Mouse (Mus musculus) MEL (cell line): ENCODE results near the gene BC030870. TPM values are rescaled to one million over a fixed set of nuclear protein-coding genes. Genes with fewer than 3 reads are reported as not detected.

ENCODE experiments used
- DNase-seq: peaks from one replicate; pipeline ENCODE4 v3.0.0; 2011; ENCODE audit warnings: low read depth, low spot score
- H3K27ac ChIP-seq: 2 replicates; pipeline ENCODE4 v1.5.1; 2012; ENCODE audit warnings: low read depth, mild to moderate bottlenecking, control low read depth, low read length, moderate library complexity; ENCODE audit not compliant: control insufficient read depth
- H3K27me3 ChIP-seq, 2 experiments: fragments of 150-350 bp in 1 of 2; sonication (generic) in 1 of 2; 2 replicates each; pipeline ENCODE4 v1.6.1; 2012; ENCODE audit warnings: low read length in 2 of 2, mild to moderate bottlenecking in 2 of 2, improper control_type of control experiment in 1 of 2, moderate library complexity in 1 of 2; ENCODE audit not compliant: insufficient read depth in 2 of 2, control insufficient read depth in 1 of 2
- H3K36me3 ChIP-seq, 2 experiments: 2 replicates each; pipeline ENCODE4 v1.6.1; 2012 to 2014; ENCODE audit warnings: low read length in 2 of 2, improper control_type of control experiment in 1 of 2, inconsistent platforms in 1 of 2, mild to moderate bottlenecking in 1 of 2; ENCODE audit not compliant: insufficient read depth in 2 of 2, control insufficient read depth in 1 of 2
- H3K4me1 ChIP-seq, 2 experiments: fragments of 150-350 bp in 1 of 2; sonication (generic) in 1 of 2; 2 replicates each; pipeline ENCODE4 v1.6.1; 2012; ENCODE audit warnings: low read length in 2 of 2, improper control_type of control experiment in 1 of 2, mild to moderate bottlenecking in 1 of 2; ENCODE audit not compliant: insufficient read depth in 2 of 2, control insufficient read depth in 1 of 2
- H3K4me3 ChIP-seq, 2 experiments: fragments of 150-350 bp in 1 of 2; sonication (generic) in 1 of 2; 2 replicates each; pipeline ENCODE4 v1.5.1; 2012; ENCODE audit warnings: low read depth in 2 of 2, low read length in 2 of 2, mild to moderate bottlenecking in 2 of 2, moderate library complexity in 2 of 2, control low read depth in 1 of 2, improper control_type of control experiment in 1 of 2; ENCODE audit not compliant: control insufficient read depth in 1 of 2, insufficient read depth in 1 of 2
- H3K79me2 ChIP-seq: 2 replicates; pipeline ENCODE4 v1.6.1; 2012; ENCODE audit warnings: mild to moderate bottlenecking, low read length, moderate library complexity; ENCODE audit not compliant: control insufficient read depth, poor library complexity, insufficient read depth
- H3K9ac ChIP-seq: 2 replicates; pipeline ENCODE4 v1.6.1; 2012; ENCODE audit warnings: low read depth, mild to moderate bottlenecking, control low read depth, low read length, moderate library complexity; ENCODE audit not compliant: control insufficient read depth, poor library complexity, severe bottlenecking
- H3K9me3 ChIP-seq: fragments of 150-350 bp; sonication (generic); replicated peaks from 2 replicates; pipeline ENCODE4 v1.6.1; 2012; ENCODE audit warnings: mild to moderate bottlenecking, low read length, improper control_type of control experiment, moderate library complexity; ENCODE audit not compliant: insufficient read depth
- CHD1 ChIP-seq: IDR thresholded peaks from 2 replicates; pipeline ENCODE4 v1.6.1; 2012; ENCODE audit warnings: low read depth, mild to moderate bottlenecking, inconsistent platforms, low read length, improper control_type of control experiment
- CHD2 ChIP-seq: IDR thresholded peaks from 2 replicates; pipeline ENCODE4 v1.6.1; 2011; ENCODE audit warnings: low read length, improper control_type of control experiment
- GABPA ChIP-seq: IDR thresholded peaks from 2 replicates; pipeline ENCODE4 v1.6.1; 2012; ENCODE audit warnings: low read depth, mild to moderate bottlenecking, inconsistent platforms, low read length, improper control_type of control experiment, moderate library complexity
- GATA1 ChIP-seq: IDR thresholded peaks from 2 replicates; pipeline ENCODE4 v1.6.1; 2011; ENCODE audit warnings: low read depth, low read length, improper control_type of control experiment
- JUND ChIP-seq: IDR thresholded peaks from 2 replicates; pipeline ENCODE4 v1.6.1; 2011; ENCODE audit warnings: low read depth, mild to moderate bottlenecking, improper control_type of control experiment, low read length
- MAX ChIP-seq: IDR thresholded peaks from 2 replicates; pipeline ENCODE4 v1.6.1; 2011; ENCODE audit warnings: low read length, improper control_type of control experiment
- MAZ ChIP-seq: IDR thresholded peaks from 2 replicates; pipeline ENCODE4 v1.6.1; 2012; ENCODE audit warnings: low read depth, mild to moderate bottlenecking, inconsistent platforms, low read length, improper control_type of control experiment
- MEF2A ChIP-seq: IDR thresholded peaks from 2 replicates; pipeline ENCODE4 v1.6.1; 2014; ENCODE audit warnings: low read depth, mild to moderate bottlenecking, inconsistent platforms, low read length, improper control_type of control experiment; ENCODE audit not compliant: poor library complexity, insufficient replicate concordance, severe bottlenecking; ENCODE audit errors: extremely low read depth
- MYB ChIP-seq: IDR thresholded peaks from 2 replicates; pipeline ENCODE4 v1.6.1; 2011; ENCODE audit warnings: mild to moderate bottlenecking, low read depth, low read length, improper control_type of control experiment
- MYC ChIP-seq: IDR thresholded peaks from 2 replicates; pipeline ENCODE4 v1.6.1; 2011; ENCODE audit warnings: low read depth, mild to moderate bottlenecking, low read length, improper control_type of control experiment, moderate library complexity
- NELFE ChIP-seq: IDR thresholded peaks from 2 replicates; pipeline ENCODE4 v1.6.1; 2011; ENCODE audit warnings: low read depth, low read length, improper control_type of control experiment
- POLR2AphosphoS5 ChIP-seq: IDR thresholded peaks from 2 replicates; pipeline ENCODE4 v1.6.1; 2012; ENCODE audit warnings: low read depth, borderline replicate concordance, mild to moderate bottlenecking, inconsistent platforms, low read length, moderate library complexity, mixed read lengths
- SIN3A ChIP-seq: IDR thresholded peaks from 2 replicates; pipeline ENCODE4 v1.6.1; 2012; ENCODE audit warnings: low read length, improper control_type of control experiment, inconsistent platforms
- SMC3 ChIP-seq: IDR thresholded peaks from 2 replicates; pipeline ENCODE4 v1.6.1; 2011; ENCODE audit warnings: low read depth, low read length, improper control_type of control experiment
- TBP ChIP-seq: IDR thresholded peaks from 2 replicates; pipeline ENCODE4 v1.8.0; 2011; ENCODE audit warnings: low read depth, low read length, improper control_type of control experiment
- UBTF ChIP-seq: IDR thresholded peaks from 2 replicates; pipeline ENCODE4 v1.6.1; 2012; ENCODE audit warnings: low read depth, mild to moderate bottlenecking, inconsistent platforms, low read length, improper control_type of control experiment, moderate library complexity, borderline replicate concordance; ENCODE audit not compliant: insufficient read depth
- USF1 ChIP-seq: IDR thresholded peaks from 2 replicates; pipeline ENCODE4 v1.6.1; 2014; ENCODE audit warnings: low read depth, mild to moderate bottlenecking, inconsistent platforms, low read length, improper control_type of control experiment, moderate library complexity
- USF2 ChIP-seq, 2 experiments: IDR thresholded peaks; 2 replicates each; pipeline ENCODE4 v1.6.1; 2011 to 2012; ENCODE audit warnings: improper control_type of control experiment in 2 of 2, low read length in 2 of 2, borderline replicate concordance in 1 of 2, inconsistent platforms in 1 of 2, low read depth in 1 of 2, mild to moderate bottlenecking in 1 of 2; ENCODE audit not compliant: insufficient read depth in 1 of 2
- ZNF384 ChIP-seq: IDR thresholded peaks from 2 replicates; pipeline ENCODE4 v1.6.1; 2012; ENCODE audit warnings: low read depth, mild to moderate bottlenecking, inconsistent platforms, low read length, improper control_type of control experiment
- polyA plus RNA-seq, 2 experiments: library from polyadenylated mRNA; stranded (reverse) in 1 of 2; unstranded in 1 of 2; fragments of >175 nt in 1 of 2; fragments of >200 nt in 1 of 2; gene quantifications; 2 replicates each; pipeline versions ENCODE4 v1.2.1 to v1.2.4; 2012; ENCODE audit warnings: low replicate concordance in 2 of 2, low read depth in 1 of 2; ENCODE audit not compliant: insufficient read length in 2 of 2, insufficient read depth in 1 of 2, missing spikeins in 1 of 2
- total RNA-seq: library from RNA; depleted of rRNA; stranded (reverse); fragments of 300-350 nt; gene quantifications from 2 replicates; pipeline ENCODE4 v1.2.3, GENCODE M21; 2012

BC030870 gene
- total and polyA plus RNA-seq, 3 experiments = not detected

DNA sequence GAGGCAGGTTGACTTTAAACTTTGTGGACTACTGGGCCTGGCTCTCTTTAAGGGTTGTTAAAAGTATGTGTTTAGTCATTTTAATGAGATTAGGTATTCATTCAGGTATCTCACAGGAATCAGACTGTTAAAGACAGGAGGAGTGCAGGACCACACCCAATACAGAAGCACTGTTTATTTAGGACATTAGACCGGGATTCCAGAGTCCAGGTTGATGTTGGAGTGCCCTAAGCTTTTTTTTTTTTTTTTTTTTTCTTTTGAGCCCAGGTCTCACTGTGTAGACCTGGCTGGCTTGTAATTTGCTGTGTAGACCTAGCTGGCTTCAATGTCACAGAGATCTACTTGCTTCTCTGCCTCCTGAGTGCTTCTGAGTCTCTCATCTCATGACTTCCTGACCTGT, 3.3 kb downstream of the BC030870 start:
- no peak overlapping the region for H3K9ac ChIP-seq
- TF ChIP-seq USF1 = no peak
- no peak for TF ChIP-seq ZNF384
- no peak for TF ChIP-seq MAX
- no peak for TF ChIP-seq CHD1
- no peak for TF ChIP-seq MAZ
- TF ChIP-seq MYB = no peak

DNA sequence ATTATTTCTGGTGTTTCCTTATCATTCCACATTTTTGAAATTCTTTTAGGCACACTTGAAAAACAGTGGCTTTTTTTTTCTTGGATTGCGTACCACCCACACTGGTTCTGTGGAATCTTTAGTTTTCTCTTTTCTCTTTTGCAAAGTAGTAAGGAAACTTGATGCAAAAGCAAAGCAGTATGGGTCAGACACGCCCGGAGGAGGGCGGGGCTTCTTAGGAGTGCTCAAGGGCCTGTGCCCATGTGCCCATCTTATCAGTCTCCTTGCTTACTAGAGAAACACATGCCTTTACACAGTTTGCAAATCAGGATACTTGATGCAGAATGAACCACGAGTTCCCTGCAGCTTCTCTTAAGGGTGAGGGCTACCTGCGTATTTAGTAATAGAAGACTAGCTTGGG, 17.3 kb downstream of the BC030870 start:
- Histone ChIP-seq H3K27ac (no peak overlapping the region), H3K36me3 (no peaks in the 10 kb centered on the region), H3K4me1 (no peaks in the 10 kb centered on the region), H3K9ac (no peak overlapping the region), H3K4me3 (no peak overlapping the region), H3K9me3 (no peaks in the 10 kb centered on the region), H3K79me2 (no peaks in the 10 kb centered on the region), H3K27me3 (no peaks in the 10 kb centered on the region)
- DNase-seq = no peak
- TF ChIP-seq POLR2AphosphoS5 (no peak), SMC3 (no peak), MEF2A (no peak), MYC (no peak), JUND (no peak), GABPA (no peak), GATA1 (no peak), TBP (no peak), MAX (no peak), NELFE (no peak), UBTF (no peak), USF2 (IDR thresholded peaks at IDR 0.05; ENCODE audit: borderline replicate concordance in 1 of 2, insufficient read depth in 1 of 2, low read depth in 1 of 2, low read length in 2 of 2) (no peak), SIN3A (no peak), USF1 (no peak), CHD2 (no peak)

More for the DNA sequence above, 3.3 kb downstream of the BC030870 start:
- Histone ChIP-seq H3K79me2 (no peaks in the 10 kb centered on the region), H3K27ac (no peak overlapping the region), H3K4me1 (no peaks in the 10 kb centered on the region), H3K36me3 (no peaks in the 10 kb centered on the region), H3K4me3 (no peak overlapping the region), H3K9me3 (no peaks in the 10 kb centered on the region), H3K27me3 (no peaks in the 10 kb centered on the region)
- no peak for DNase-seq
